Mouse (Mus musculus) midbrain, embryonic 10.5 days (tissue): ENCODE data around the gene Ano1. TPM values are rescaled to one million over a fixed set of nuclear protein-coding genes. Genes with fewer than 3 reads are reported as not detected.

Source experiments
- DNase-seq: peaks from one replicate; pipeline ENCODE4 v3.0.0-alpha.2; 2017; ENCODE audit warnings: low spot score
- H3K27ac ChIP-seq: fragments of 300-500 bp; sonication (generic); replicated peaks from 2 replicates; pipeline ENCODE4 v1.5.1; 2016; ENCODE audit warnings: mild to moderate bottlenecking
- H3K27me3 ChIP-seq: fragments of 300-500 bp; sonication (generic); 2 replicates; pipeline ENCODE4 v1.6.1; 2016; ENCODE audit warnings: low read depth, mild to moderate bottlenecking; ENCODE audit not compliant: poor library complexity, severe bottlenecking
- H3K36me3 ChIP-seq: fragments of 300-500 bp; sonication (generic); 2 replicates; pipeline ENCODE4 v1.6.1; 2016; ENCODE audit warnings: mild to moderate bottlenecking, moderate library complexity
- H3K4me1 ChIP-seq: fragments of 300-500 bp; sonication (generic); 2 replicates; pipeline ENCODE4 v1.6.1; 2016
- H3K4me3 ChIP-seq: fragments of 300-500 bp; sonication (generic); 2 replicates; pipeline ENCODE4 v1.5.1; 2016; ENCODE audit warnings: mild to moderate bottlenecking, moderate library complexity
- H3K9me3 ChIP-seq: fragments of 300-500 bp; sonication (generic); replicated peaks from 2 replicates; pipeline ENCODE4 v1.6.1; 2016; ENCODE audit warnings: mild to moderate bottlenecking
- WGBS: fragments of 180-500 bp; shearing (Covaris S2); methylation state at CpG from one replicate; pipeline ENCODE4 v1.1.7; 2016; 5-methylcytosine and 5-hydroxymethylcytosine counted together
- polyA plus RNA-seq: library from polyadenylated mRNA; unstranded; fragments of >200 nt; fragmentation: Nextera tagmentation; extraction: Ambion mirVana; gene quantifications from 2 replicates; pipeline ENCODE4 v1.2.1, GENCODE M21; 2016

The Ano1 gene
- polyA plus RNA-seq, 1 experiment from 2014 or later: 29.4 TPM

- Histone ChIP-seq H3K4me1 (peaks cover 63% of the 10 kb centered on the region), H3K9me3 (no peaks in the 10 kb centered on the region; the same call in 1 of the 2 replicates), H3K4me3 (peak overlapping the region; percentile 62), H3K27ac (peak overlapping the region; percentile 91), H3K27me3 (peaks cover 47% of the 10 kb centered on the region), H3K36me3 (peaks cover 24% of the 10 kb centered on the region)
- under 1% methylated on average over 32 of the region's 33 CpGs for WGBS
- DNase-seq: peak; percentile 63
Observed at GRCm38 (mm10) chr7:144738357-144738798, 13.4 kb downstream of the Ano1 start.

- Histone ChIP-seq H3K9me3 (no peaks in the 10 kb centered on the region; the same call in 1 of the 2 replicates), H3K4me3 (no peak overlapping the region), H3K36me3 (peaks cover 54% of the 10 kb centered on the region), H3K27ac (peak overlapping the region; percentile 55; the same call in 1 of the 2 replicates), H3K27me3 (peaks cover 22% of the 10 kb centered on the region), H3K4me1 (peaks cover 38% of the 10 kb centered on the region)
- no peak for DNase-seq
- WGBS: 69% methylated on average over 4 of the region's 4 CpGs
Observed at GRCm38 (mm10) chr7:144731897-144732291, 19.9 kb downstream of the Ano1 start.

- Histone ChIP-seq H3K36me3 (peaks cover 53% of the 10 kb centered on the region), H3K27me3 (peaks cover 16% of the 10 kb centered on the region), H3K4me3 (no peak overlapping the region), H3K27ac (peak overlapping the region; percentile 55; the same call in 1 of the 2 replicates), H3K4me1 (peaks cover 33% of the 10 kb centered on the region), H3K9me3 (no peaks in the 10 kb centered on the region; the same call in 1 of the 2 replicates)
- WGBS: 70% methylated on average over 9 of the region's 9 CpGs
- no peak for DNase-seq
Observed at GRCm38 (mm10) chr7:144731182-144731896, 20.4 kb downstream of the Ano1 start.

GRCm38 (mm10) chr7:144724283-144724682, 27.5 kb downstream of the Ano1 start:
- Histone ChIP-seq H3K4me3 (no peak overlapping the region), H3K9me3 (no peaks in the 10 kb centered on the region), H3K27ac (no peak overlapping the region), H3K27me3 (no peaks in the 10 kb centered on the region), H3K4me1 (no peaks in the 10 kb centered on the region), H3K36me3 (peaks cover 46% of the 10 kb centered on the region)
- DNase-seq: no peak
- 75% methylated on average over 1 of the region's 1 CpGs for WGBS

- 87% methylated on average over 4 of the region's 4 CpGs for WGBS
- DNase-seq: no peak
Observed at GRCm38 (mm10) chr7:144719956-144720355, 31.8 kb downstream of the Ano1 start.

GRCm38 (mm10) chr7:144717736-144718135, 34.0 kb downstream of the Ano1 start:
- WGBS: 91% methylated on average over 5 of the region's 5 CpGs
- DNase-seq: no peak
- Histone ChIP-seq H3K4me1 (no peaks in the 10 kb centered on the region), H3K27me3 (no peaks in the 10 kb centered on the region), H3K9me3 (no peaks in the 10 kb centered on the region), H3K36me3 (peaks cover 52% of the 10 kb centered on the region), H3K4me3 (no peak overlapping the region), H3K27ac (no peak overlapping the region)

More at GRCm38 (mm10) chr7:144719956-144720355, 31.8 kb downstream of the Ano1 start:
- Histone ChIP-seq H3K4me3 (no peak overlapping the region), H3K27ac (no peak overlapping the region), H3K27me3 (no peaks in the 10 kb centered on the region), H3K36me3 (peaks cover 58% of the 10 kb centered on the region), H3K9me3 (no peaks in the 10 kb centered on the region), H3K4me1 (no peaks in the 10 kb centered on the region)

GRCm38 (mm10) chr7:144697870-144698269, 53.9 kb downstream of the Ano1 start:
- no peaks in the 10 kb centered on the region for H3K27me3 ChIP-seq
- H3K27ac ChIP-seq: no peak overlapping the region
- peaks cover 13% of the 10 kb centered on the region; the same call in 1 of the 2 replicates for H3K9me3 ChIP-seq
- no peak overlapping the region for H3K4me3 ChIP-seq
- DNase-seq: no peak
- H3K4me1 ChIP-seq: no peaks in the 10 kb centered on the region
- H3K36me3 ChIP-seq: peaks cover 79% of the 10 kb centered on the region
- WGBS: 86% methylated on average over 9 of the region's 9 CpGs

GRCm38 (mm10) chr7:144696764-144697704, 54.7 kb downstream of the Ano1 start:
- no peaks in the 10 kb centered on the region for H3K27me3 ChIP-seq
- no peak overlapping the region for H3K27ac ChIP-seq
- H3K9me3 ChIP-seq: peaks cover 13% of the 10 kb centered on the region; the same call in 1 of the 2 replicates
- peaks cover 74% of the 10 kb centered on the region for H3K36me3 ChIP-seq
- H3K4me3 ChIP-seq: no peak overlapping the region
- DNase-seq: no peak
- 75% methylated on average over 7 of the region's 7 CpGs for WGBS
- H3K4me1 ChIP-seq: no peaks in the 10 kb centered on the region

GRCm38 (mm10) chr7:144689855-144690254, 61.9 kb downstream of the Ano1 start:
- no peak for DNase-seq
- WGBS: 52% methylated on average over 2 of the region's 2 CpGs
- Histone ChIP-seq H3K4me1 (peaks cover 23% of the 10 kb centered on the region), H3K4me3 (no peak overlapping the region), H3K27ac (peak overlapping the region; percentile 71), H3K36me3 (peaks cover 60% of the 10 kb centered on the region), H3K27me3 (no peaks in the 10 kb centered on the region), H3K9me3 (peaks cover 11% of the 10 kb centered on the region; the same call in 1 of the 2 replicates)

- 81% methylated on average over 7 of the region's 7 CpGs for WGBS
- DNase-seq: no peak
- no peak overlapping the region for H3K4me3 ChIP-seq
- H3K27ac ChIP-seq: peak overlapping the region; percentile 71
- peaks cover 28% of the 10 kb centered on the region for H3K4me1 ChIP-seq
- no peaks in the 10 kb centered on the region for H3K27me3 ChIP-seq
- H3K9me3 ChIP-seq: peaks cover 11% of the 10 kb centered on the region; the same call in 1 of the 2 replicates
- peaks cover 55% of the 10 kb centered on the region for H3K36me3 ChIP-seq
Observed at GRCm38 (mm10) chr7:144689136-144689535, 62.6 kb downstream of the Ano1 start.

- DNase-seq: no peak
- Histone ChIP-seq H3K4me3 (no peak overlapping the region), H3K27ac (peak overlapping the region; percentile 3; the same call in 1 of the 2 replicates), H3K4me1 (peaks cover 28% of the 10 kb centered on the region), H3K36me3 (peaks cover 58% of the 10 kb centered on the region), H3K27me3 (no peaks in the 10 kb centered on the region), H3K9me3 (peaks cover 11% of the 10 kb centered on the region; the same call in 1 of the 2 replicates)
- 91% methylated on average over 2 of the region's 2 CpGs for WGBS
Observed at GRCm38 (mm10) chr7:144687663-144688381, 64.0 kb downstream of the Ano1 start.

- DNase-seq: no peak
- Histone ChIP-seq H3K4me3 (no peak overlapping the region), H3K4me1 (peaks cover 25% of the 10 kb centered on the region), H3K27ac (peak overlapping the region; percentile 28), H3K9me3 (peaks cover 6% of the 10 kb centered on the region; the same call in 1 of the 2 replicates), H3K27me3 (peaks cover 16% of the 10 kb centered on the region), H3K36me3 (peaks cover 54% of the 10 kb centered on the region)
- WGBS: 74% methylated on average over 4 of the region's 4 CpGs
Observed at GRCm38 (mm10) chr7:144684947-144685346, 66.8 kb downstream of the Ano1 start.
